Mouse (Mus musculus): ENCODE measurements around the gene Efna4.

Gene Efna4

DNA sequence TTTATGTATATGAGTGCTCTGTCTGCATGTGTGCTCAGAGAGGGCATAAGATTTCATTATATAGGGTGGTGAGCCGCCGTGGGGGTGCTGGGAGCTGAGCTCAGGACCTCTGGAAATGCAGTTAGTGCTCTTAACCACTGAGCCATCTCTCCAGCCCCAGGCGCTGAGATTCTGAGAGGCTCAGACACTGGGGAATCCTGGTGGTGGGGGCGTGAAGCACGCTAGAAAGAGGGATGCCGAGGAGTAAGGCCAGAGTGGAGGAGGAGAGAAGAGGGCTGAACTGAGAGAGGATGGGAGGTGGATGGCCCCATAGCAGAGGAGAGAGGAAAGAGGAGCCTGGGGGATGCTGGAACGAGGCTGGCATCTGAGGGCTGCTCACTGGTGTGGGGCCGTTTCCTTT lies 26.8 kb upstream of the Efna4 start:
- no peak for DNase-seq (ENCODE audit: low spot score in 2 of 2)

GRCm38 (mm10) chr3:89361675-89362074 lies 23.8 kb upstream of the Efna4 start, which contains the start of gene Dcst2:
Dcst2 (plus strand) TSS chr3:89361975.
- DNase-seq (ENCODE audit: low spot score in 2 of 2) = no peak

DNA sequence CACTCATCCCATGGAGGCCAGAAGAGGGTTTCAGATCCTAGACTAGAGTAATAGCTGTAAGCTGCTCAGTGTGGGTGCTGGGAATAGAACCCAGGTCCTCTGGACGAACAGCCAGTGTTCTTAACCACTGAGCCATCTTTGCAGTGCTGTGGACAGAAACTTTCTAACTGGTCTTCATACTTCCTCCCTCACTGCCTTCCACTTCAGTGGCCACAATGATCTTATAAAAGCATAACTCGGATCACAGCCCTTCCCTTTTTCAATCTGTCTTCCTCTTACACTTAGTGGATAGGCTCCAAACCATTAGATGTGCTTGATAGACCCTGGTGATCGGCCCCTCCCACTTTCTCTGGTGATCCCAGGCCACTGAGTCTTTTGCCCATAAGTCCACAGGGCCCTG lies 22.4 kb upstream of the Efna4 start:
- DNase-seq (ENCODE audit: low spot score in 2 of 2) = no peak

DNA sequence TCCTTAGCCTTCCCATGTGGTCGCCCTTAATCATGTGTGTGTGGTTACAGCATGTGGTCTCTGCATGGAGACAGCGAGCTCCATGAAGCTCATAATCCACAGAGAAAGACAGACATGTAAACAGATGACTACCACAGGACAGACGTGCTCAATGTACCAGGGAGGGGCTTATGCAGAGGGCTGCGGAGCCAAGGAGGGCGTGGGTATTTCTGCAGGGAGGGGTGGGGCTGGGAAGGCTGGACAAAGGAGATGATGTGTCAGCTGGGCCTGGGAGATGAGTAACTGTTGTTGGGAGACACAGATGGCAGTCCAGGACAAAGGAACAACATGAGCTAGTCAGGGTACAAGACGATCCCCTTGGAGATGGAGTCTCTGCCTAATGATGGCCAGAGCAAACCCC lies 21.8 kb upstream of the Efna4 start:
- no peak for DNase-seq (ENCODE audit: low spot score in 2 of 2)

GRCm38 (mm10) chr3:89356029-89356428 lies 18.2 kb upstream of the Efna4 start:
- no peak for DNase-seq (ENCODE audit: low spot score in 2 of 2)

DNA sequence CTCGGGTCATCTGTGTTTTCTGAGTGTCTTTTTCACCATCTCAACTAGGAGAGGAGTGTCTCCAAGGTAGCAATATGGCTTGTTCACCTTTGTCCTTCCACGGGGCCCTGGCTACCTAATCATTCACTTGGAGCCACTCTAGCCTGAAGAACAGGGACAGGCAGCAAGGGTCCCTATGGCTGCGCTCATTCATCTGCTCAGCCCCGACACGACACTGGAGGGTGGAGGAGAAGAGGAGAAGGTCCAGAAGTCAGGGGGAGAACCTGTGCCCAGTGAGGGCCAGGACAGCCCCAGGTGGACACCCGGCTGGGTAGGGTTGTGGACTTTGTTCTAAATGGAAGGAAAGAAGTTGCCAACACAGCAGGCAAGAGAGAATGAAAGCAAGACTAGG lies 17.7 kb upstream of the Efna4 start:
- no peak for DNase-seq (ENCODE audit: low spot score in 2 of 2)

GRCm38 (mm10) chr3:89354816-89355511 lies 17.1 kb upstream of the Efna4 start:
- peak; percentile 83 to 90 for DNase-seq (ENCODE audit: low spot score in 2 of 2)

DNA sequence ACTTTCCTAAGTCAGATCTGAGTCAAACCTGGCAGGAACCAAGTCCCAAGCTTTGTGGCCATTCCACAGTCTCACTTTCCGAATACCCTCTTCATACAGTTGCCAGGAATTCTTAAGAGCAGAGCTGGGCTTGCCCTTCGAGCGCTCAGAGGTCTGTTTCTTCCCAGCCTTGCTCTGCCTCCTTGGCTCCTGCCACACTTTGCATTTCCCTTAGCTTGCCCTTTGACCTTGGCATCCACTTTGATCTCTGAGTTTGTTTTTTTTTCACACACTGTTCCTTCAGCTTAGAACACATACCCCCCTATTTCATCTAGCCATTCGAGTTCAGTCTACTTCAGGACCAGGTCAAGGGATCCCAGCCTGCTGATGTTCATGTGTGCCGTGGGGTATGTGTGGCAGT lies 13.4 kb upstream of the Efna4 start:
- no peak for DNase-seq (ENCODE audit: low spot score in 2 of 2)

- peak; percentile 91 to 92 for DNase-seq (ENCODE audit: low spot score in 2 of 2)
These were observed 12.2 kb upstream of the Efna4 start, which contains the start of gene Adam15 for GRCm38 (mm10) chr3:89349869-89350501. Adam15 (minus strand) TSS chr3:89349996.

DNA sequence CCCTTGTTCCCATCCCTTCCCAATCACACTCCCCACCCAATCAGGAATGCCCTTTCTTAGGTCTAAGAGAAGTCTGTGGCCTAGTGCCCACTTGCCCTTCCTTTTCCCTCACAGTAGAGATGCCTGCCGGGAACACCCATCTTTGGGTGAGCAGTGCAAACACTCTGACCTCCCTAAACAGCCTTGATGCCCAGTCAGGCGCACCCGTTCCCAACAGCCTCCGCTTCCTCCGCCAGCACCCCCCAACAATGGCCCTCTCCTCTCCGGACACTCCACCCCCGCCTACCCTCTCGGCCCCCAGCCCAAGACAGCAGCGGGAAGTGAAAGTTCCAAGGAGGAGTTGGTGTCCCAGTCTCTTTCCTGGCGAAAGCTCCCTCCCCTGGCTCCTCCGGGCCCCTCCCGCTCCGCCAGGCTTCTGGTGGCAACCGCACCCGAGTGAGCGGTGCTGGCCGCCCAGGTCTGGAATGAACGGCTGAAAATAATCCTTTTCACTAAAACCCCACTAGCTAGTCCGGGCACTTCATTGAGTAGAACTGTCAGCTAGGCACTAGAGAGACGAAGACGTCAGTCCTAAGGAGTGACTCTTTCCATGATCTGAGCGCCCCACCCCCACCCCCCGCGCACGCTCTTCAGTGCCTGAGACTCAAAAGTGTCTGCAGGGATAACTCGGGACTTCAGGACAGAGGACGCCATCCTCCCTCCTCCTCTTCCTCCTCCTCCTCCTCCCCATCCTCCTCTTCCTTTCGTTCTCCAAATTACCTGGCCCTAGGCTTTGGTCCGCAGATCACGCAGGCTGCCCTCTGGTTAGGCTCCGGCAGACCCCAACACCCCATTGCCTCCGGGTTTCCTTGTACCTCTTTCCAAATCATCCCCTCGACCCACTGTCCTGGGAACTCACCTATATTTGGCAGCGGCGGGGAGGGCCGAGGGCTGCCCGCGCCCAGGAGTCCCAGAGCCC lies 11.4 kb upstream of the Efna4 start:
- no peak for DNase-seq (ENCODE audit: low spot score in 2 of 2)

- DNase-seq (ENCODE audit: low spot score in 2 of 2) = no peak
These were observed 10.1 kb upstream of the Efna4 start for GRCm38 (mm10) chr3:89347916-89348315.

DNA sequence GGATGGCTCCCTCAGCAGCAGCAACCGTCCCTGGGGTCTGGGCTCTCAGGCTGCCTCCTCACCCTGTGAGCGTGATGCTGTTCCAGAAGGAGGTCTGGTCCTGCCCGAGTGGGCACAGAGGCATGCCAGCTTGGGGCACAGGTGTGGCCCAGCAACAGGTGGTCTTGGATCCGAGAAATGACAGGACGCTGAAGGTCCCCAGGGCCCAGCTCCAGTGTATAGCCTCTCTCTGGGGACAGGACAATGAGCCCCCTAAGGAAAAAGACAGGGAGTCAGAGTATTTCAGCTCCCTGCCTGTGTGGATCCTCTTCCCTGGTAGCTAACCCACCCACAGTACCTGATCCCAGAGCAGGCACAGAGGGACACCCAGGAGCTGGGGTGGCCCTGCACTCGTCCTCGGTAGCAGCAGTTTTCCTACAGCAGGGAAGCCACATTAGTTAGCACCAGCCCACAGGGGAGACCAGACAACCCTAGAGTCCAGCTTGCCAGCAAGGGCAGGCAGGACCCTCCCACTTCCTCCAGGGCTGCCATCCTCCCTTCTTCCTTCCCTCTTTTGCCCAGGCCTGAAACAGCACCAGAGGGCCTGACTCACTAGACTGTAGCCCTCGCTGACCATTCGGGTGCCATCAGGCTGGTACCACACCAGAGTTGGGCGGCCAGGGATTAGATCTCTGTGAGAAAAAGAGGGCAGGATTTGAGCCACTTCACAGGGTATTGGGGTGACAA lies 9.2 kb upstream of the Efna4 start:
- DNase-seq (ENCODE audit: low spot score in 2 of 2) = no peak

DNA sequence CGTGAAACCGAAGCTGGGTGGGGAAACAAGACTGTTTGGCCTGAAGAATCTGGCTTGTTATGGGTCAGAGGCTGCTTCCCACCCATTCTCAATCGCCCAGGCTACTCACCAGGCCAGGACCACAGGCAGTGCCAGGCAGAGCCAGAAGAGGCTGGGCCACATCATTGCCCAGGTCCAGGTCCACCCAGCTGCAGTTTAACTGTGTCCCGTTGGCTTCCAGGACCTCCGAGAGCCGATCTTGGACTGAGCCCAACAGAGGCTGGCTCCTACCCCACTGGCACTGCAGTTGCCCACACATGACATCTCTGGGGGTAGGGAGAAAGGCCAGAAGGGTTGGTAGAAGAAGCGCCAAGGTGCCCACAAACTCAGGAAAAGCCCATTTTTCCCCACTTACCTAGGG lies 5.5 kb upstream of the Efna4 start:
- no peak for DNase-seq (ENCODE audit: low spot score in 2 of 2)

GRCm38 (mm10) chr3:89341794-89342193 lies 4.0 kb upstream of the Efna4 start:
- DNase-seq (ENCODE audit: low spot score in 2 of 2) = no peak

- peak; percentile 70 to 76 for DNase-seq (ENCODE audit: low spot score in 2 of 2)
These were observed 2.6 kb upstream of the Efna4 start for GRCm38 (mm10) chr3:89340465-89340864.

DNA sequence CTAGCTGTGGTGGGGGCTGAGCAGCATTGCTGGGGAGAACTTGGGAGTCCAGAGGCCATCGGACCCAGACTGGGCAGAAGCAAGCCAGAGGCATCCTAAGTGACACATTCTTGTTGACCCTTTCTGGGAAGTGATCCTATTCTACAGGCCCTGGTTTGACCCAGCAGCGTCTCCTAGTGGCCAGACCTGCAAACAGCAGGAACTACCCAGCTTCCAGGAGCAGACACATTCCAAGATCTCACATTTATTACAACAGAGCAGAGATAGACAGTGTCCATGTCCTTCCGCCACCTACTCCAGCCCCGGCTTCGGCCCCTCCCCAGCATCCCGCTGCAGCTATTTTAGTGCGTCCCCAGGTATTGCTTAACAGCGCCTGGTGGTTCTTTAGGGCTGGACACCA lies 1.6 kb upstream of the Efna4 start:
- DNase-seq (ENCODE audit: low spot score in 2 of 2) = peak in 1 of 2 experiments; percentile 70

- DNase-seq (ENCODE audit: low spot score in 2 of 2) = no peak
These were observed 637 bp downstream of the Efna4 start for GRCm38 (mm10) chr3:89337062-89337720.

DNA sequence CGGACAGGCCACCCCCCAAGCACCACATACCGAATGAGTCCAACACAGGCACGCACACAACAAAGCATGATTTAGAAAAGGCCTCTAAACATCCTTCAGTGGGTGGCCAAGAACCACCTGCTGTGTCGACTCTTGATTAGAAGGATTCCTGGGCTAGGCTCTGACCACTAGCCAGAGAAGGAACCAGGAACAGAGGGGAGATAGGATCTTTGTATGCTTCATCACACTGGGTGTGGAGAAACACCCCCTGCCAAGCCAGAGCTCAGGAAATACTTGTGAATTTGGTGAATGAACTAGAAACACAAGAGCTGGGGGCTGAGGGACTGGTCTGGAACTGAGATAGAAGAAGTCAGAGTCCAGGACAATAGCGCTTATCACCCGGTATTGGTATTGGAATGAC lies 1.3 kb downstream of the Efna4 start:
- DNase-seq (ENCODE audit: low spot score in 2 of 2) = no peak

- no peak for DNase-seq (ENCODE audit: low spot score in 2 of 2)
These were observed 4.8 kb downstream of the Efna4 start for GRCm38 (mm10) chr3:89333053-89333452.

DNA sequence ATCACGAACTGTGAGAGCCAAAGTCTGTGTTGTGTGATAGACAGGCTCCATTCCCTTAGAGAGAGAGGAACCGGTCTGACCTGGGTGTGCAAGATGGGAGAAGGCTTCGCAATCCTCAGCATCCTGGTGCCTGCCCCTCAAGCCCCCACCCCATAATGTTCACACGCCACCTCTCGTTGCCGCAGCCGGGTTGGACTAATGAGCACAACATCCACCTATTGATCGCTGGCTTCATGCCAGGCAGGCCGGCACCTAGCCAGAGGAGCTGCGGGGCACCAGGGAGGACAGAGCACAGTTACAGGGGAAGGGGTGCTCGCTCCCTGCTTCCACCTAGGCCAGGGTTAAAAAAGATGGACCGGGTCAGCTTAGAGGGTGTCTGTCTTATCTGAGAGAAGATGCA lies 5.4 kb downstream of the Efna4 start:
- DNase-seq (ENCODE audit: low spot score in 2 of 2) = no peak

- DNase-seq (ENCODE audit: low spot score in 2 of 2) = no peak
These were observed 5.8 kb downstream of the Efna4 start for GRCm38 (mm10) chr3:89332013-89332412.

Data from frontal cortex, postnatal 36 days (tissue).